Mouse (Mus musculus) megakaryocyte-erythroid progenitor cell, adult 5 weeks (primary cell): ENCODE data around the gene Pbrm1. TPM values are rescaled to one million over a fixed set of nuclear protein-coding genes. Genes with fewer than 3 reads are reported as not detected.

Source experiments
- polyA plus RNA-seq: library from polyadenylated mRNA; stranded (reverse); fragments of >175 nt; gene quantifications from 2 replicates; pipeline ENCODE4 v1.2.3, GENCODE M21; 2012

Gene Pbrm1
- 8.0 and 8.9 TPM in 2 replicates for polyA plus RNA-seq

GRCm38 (mm10) chr14:31018860-31019291, at the start of gene Pbrm1, which contains the start of gene Gnl3:
Pbrm1 (plus strand) TSS chr14:31019138.
Gnl3 (minus strand) TSS chr14:31019152.

GRCm38 (mm10) chr14:31001307-31002205, 17.4 kb upstream of the Pbrm1 start, which contains the start of the genes Glt8d1 and Spcs1:
Glt8d1 (plus strand) TSS chr14:31001400.
Spcs1 (minus strand) TSS chr14:31001672.

GRCm38 (mm10) chr14:31128826-31129219, 109.9 kb downstream of the Pbrm1 start, which contains the start of gene Smim4:
Smim4 (minus strand) TSS chr14:31128956.

GRCm38 (mm10) chr14:31130236-31131220, 111.6 kb downstream of the Pbrm1 start, which contains the start of gene Nt5dc2:
Nt5dc2 (plus strand) TSS chr14:31131053.

GRCm38 (mm10) chr14:31168425-31168824, 149.5 kb downstream of the Pbrm1 start, which contains the start of gene Stab1:
Stab1 (minus strand) TSS chr14:31168641.

Other genes with a start within 250 kb of the Pbrm1 start
- gene Tmem110, start 193.5 kb upstream of the Pbrm1 start, polyA plus RNA-seq: 24.1 and 25.4 TPM in 2 replicates
- gene Mustn1, start 139.9 kb upstream of the Pbrm1 start, polyA plus RNA-seq: 0.40 and 0.62 TPM in 2 replicates
- not detected in 2 replicates for gene Itih4, start 132.7 kb upstream of the Pbrm1 start, polyA plus RNA-seq
- not detected in 2 replicates for gene Itih3, start 95.4 kb upstream of the Pbrm1 start, polyA plus RNA-seq
- not detected in 2 replicates for gene Itih1, start 75.8 kb upstream of the Pbrm1 start, polyA plus RNA-seq
- 3.4 and 3.9 TPM in 2 replicates for gene Nek4, start 67.8 kb upstream of the Pbrm1 start, polyA plus RNA-seq
- 5.6 and 6.6 TPM in 2 replicates for gene Glt8d1, start 17.7 kb upstream of the Pbrm1 start, polyA plus RNA-seq
- 21.1 and 23.1 TPM in 2 replicates for gene Spcs1, start 17.5 kb upstream of the Pbrm1 start, polyA plus RNA-seq
- gene Gnl3, start within 50 bp of the Pbrm1 start, polyA plus RNA-seq: 25.0 and 35.7 TPM in 2 replicates
- gene Smim4, start 109.8 kb downstream of the Pbrm1 start, polyA plus RNA-seq: 56.0 TPM in 2 replicates
- 154 and 193 TPM in 2 replicates for gene Nt5dc2, start 111.9 kb downstream of the Pbrm1 start, polyA plus RNA-seq
- gene Stab1, start 149.5 kb downstream of the Pbrm1 start, polyA plus RNA-seq: 0.70 and 0.91 TPM in 2 replicates
- 0.22 and 1.1 TPM in 2 replicates for gene Tnnc1, start 189.2 kb downstream of the Pbrm1 start, polyA plus RNA-seq
- gene Nisch, start 197.8 kb downstream of the Pbrm1 start, polyA plus RNA-seq: 224 and 288 TPM in 2 replicates
- 0.11 and 0.21 TPM in 2 replicates for gene Sema3g, start 198.7 kb downstream of the Pbrm1 start, polyA plus RNA-seq
- 4.1 and 4.2 TPM in 2 replicates for gene Phf7, start 232.2 kb downstream of the Pbrm1 start, polyA plus RNA-seq
- 100 and 129 TPM in 2 replicates for gene Bap1, start 232.3 kb downstream of the Pbrm1 start, polyA plus RNA-seq